Mouse (Mus musculus): ENCODE measurements at regions not wholly inside any gene's neighbourhood (a gene's known extent, or its start where the extent isn't known, plus 50 kb on each side); places are given as distances from the start of the nearest gene placed in this dataset.
A peak's percentile ranks its signal among the peaks of the same experiment; 100 is the strongest.
"Not testable (repeated sequence)": the region's sequence is repeated elsewhere in the genome, so short reads cannot be mapped to it uniquely, and the experiment has no call there.

- no peak for DNase-seq (ENCODE audit: low read depth)
Observed at GRCm38 (mm10) chr17:4024384-4024783, 328.3 kb upstream of the Nox3 start.

GRCm38 (mm10) chr17:4029202-4029601 lies 333.1 kb upstream of the Nox3 start:
- DNase-seq (ENCODE audit: low read depth): no peak

GRCm38 (mm10) chr17:4034816-4035360 lies 338.8 kb upstream of the Nox3 start:
- no peak for DNase-seq (ENCODE audit: low read depth)

- no peak for DNase-seq (ENCODE audit: low read depth)
Observed at GRCm38 (mm10) chr17:4040104-4040664, 344.1 kb upstream of the Nox3 start.

- DNase-seq (ENCODE audit: low read depth): not testable (repeated sequence)
Observed at GRCm38 (mm10) chr17:4060186-4060585, 364.1 kb upstream of the Nox3 start.

GRCm38 (mm10) chr17:4073381-4073780 lies 377.3 kb upstream of the Nox3 start:
- DNase-seq (ENCODE audit: low read depth): no peak

GRCm38 (mm10) chr17:4080564-4080963 lies 384.5 kb upstream of the Nox3 start:
- no peak for DNase-seq (ENCODE audit: low read depth)

GRCm38 (mm10) chr17:4094621-4095020 lies 398.6 kb upstream of the Nox3 start:
- no peak for DNase-seq (ENCODE audit: low read depth)

GRCm38 (mm10) chr17:4103321-4103720 lies 407.3 kb upstream of the Nox3 start:
- no peak for DNase-seq (ENCODE audit: low read depth)

GRCm38 (mm10) chr17:4109263-4109662 lies 413.2 kb upstream of the Nox3 start:
- DNase-seq (ENCODE audit: low read depth): no peak

- no peak for DNase-seq (ENCODE audit: low read depth)
Observed at GRCm38 (mm10) chr17:4113021-4113420, 417.0 kb upstream of the Nox3 start.

- no peak for DNase-seq (ENCODE audit: low read depth)
Observed at GRCm38 (mm10) chr17:4116476-4116875, 420.4 kb upstream of the Nox3 start.

GRCm38 (mm10) chr17:4133678-4134077 lies 437.6 kb upstream of the Nox3 start:
- DNase-seq (ENCODE audit: low read depth): no peak

GRCm38 (mm10) chr17:4163502-4163901 lies 467.4 kb upstream of the Nox3 start:
- no peak for DNase-seq (ENCODE audit: low read depth)

- peak; percentile 71 for DNase-seq (ENCODE audit: low read depth)
Observed at GRCm38 (mm10) chr17:4173951-4174361, 477.9 kb upstream of the Nox3 start.

GRCm38 (mm10) chr17:4175006-4175405 lies 478.9 kb upstream of the Nox3 start:
- no peak for DNase-seq (ENCODE audit: low read depth)

- no peak for DNase-seq (ENCODE audit: low read depth)
Observed at GRCm38 (mm10) chr17:4176524-4176923, 480.5 kb upstream of the Nox3 start.

- no peak for DNase-seq (ENCODE audit: low read depth)
Observed at GRCm38 (mm10) chr17:4177485-4178150, 481.6 kb upstream of the Nox3 start.

- no peak for DNase-seq (ENCODE audit: low read depth)
Observed at GRCm38 (mm10) chr17:4179271-4179670, 483.2 kb upstream of the Nox3 start.

GRCm38 (mm10) chr17:4182106-4182505 lies 486.0 kb upstream of the Nox3 start:
- DNase-seq (ENCODE audit: low read depth): no peak

GRCm38 (mm10) chr17:4186802-4187201 lies 490.7 kb upstream of the Nox3 start:
- no peak for DNase-seq (ENCODE audit: low read depth)

GRCm38 (mm10) chr17:4187606-4188005 lies 491.5 kb upstream of the Nox3 start:
- DNase-seq (ENCODE audit: low read depth): no peak

GRCm38 (mm10) chr17:4196793-4197448 lies 500.9 kb upstream of the Nox3 start:
- DNase-seq (ENCODE audit: low read depth): no peak

All from fibroblast of lung, adult 2 months (primary cell).